Mouse (Mus musculus) heart, postnatal 0 days (tissue): Measurements from ENCODE around the gene Parl. TPM values are rescaled to one million over a fixed set of nuclear protein-coding genes. Genes with fewer than 3 reads are reported as not detected.

Source experiments
- ATAC-seq: fragments of 200-750 bp; cut with Nextera tagmentation; 2 replicates; pipeline ENCODE4 v1.8.0; 2017; ENCODE audit warnings: low read depth, moderate number of reproducible peaks, moderate library complexity; ENCODE audit not compliant: insufficient read depth
- DNase-seq: peaks from one replicate; pipeline ENCODE4 v3.0.0-alpha.2; 2016; ENCODE audit warnings: low spot score
- H3K27ac ChIP-seq: fragments of 300-500 bp; sonication (generic); 2 replicates; pipeline ENCODE4 v1.5.1; 2014; ENCODE audit warnings: low read depth, mild to moderate bottlenecking
- H3K27me3 ChIP-seq: fragments of 300-500 bp; sonication (generic); 2 replicates; pipeline ENCODE4 v1.6.1; 2014; ENCODE audit warnings: low read length, mixed read lengths; ENCODE audit not compliant: control insufficient read depth, insufficient read depth
- H3K36me3 ChIP-seq: fragments of 300-500 bp; sonication (generic); replicated peaks from 2 replicates; pipeline ENCODE4 v1.6.1; 2014; ENCODE audit warnings: low read length, mixed read lengths; ENCODE audit not compliant: control insufficient read depth, insufficient read depth
- H3K4me1 ChIP-seq: fragments of 300-500 bp; sonication (generic); 2 replicates; pipeline ENCODE4 v1.6.1; 2014; ENCODE audit warnings: antibody characterized with exemption; ENCODE audit not compliant: control insufficient read depth, insufficient read depth
- H3K4me2 ChIP-seq: fragments of 300-500 bp; sonication (generic); 2 replicates; pipeline ENCODE4 v1.6.1; 2014; ENCODE audit warnings: low read depth, mild to moderate bottlenecking, low read length, moderate library complexity
- H3K4me3 ChIP-seq: fragments of 300-500 bp; sonication (generic); 2 replicates; pipeline ENCODE4 v1.5.1; 2014; ENCODE audit warnings: low read depth, low read length
- H3K9ac ChIP-seq: fragments of 300-500 bp; sonication (generic); replicated peaks from 2 replicates; pipeline ENCODE4 v1.6.1; 2014; ENCODE audit warnings: low read depth, low read length, mixed read lengths
- H3K9me3 ChIP-seq: fragments of 300-500 bp; sonication (generic); replicated peaks from 2 replicates; pipeline ENCODE4 v1.6.1; 2016; ENCODE audit warnings: low read length; ENCODE audit not compliant: control insufficient read depth
- CTCF ChIP-seq: IDR thresholded peaks from 2 replicates; pipeline ENCODE4 v1.5.1; 2016; ENCODE audit warnings: antibody characterized with exemption, control low read depth, low read depth
- EP300 ChIP-seq: IDR thresholded peaks from 2 replicates; pipeline ENCODE4 v1.6.1; 2016; ENCODE audit warnings: antibody characterized with exemption, low read depth
- WGBS: fragments of 180-500 bp; shearing (Covaris S2); extraction: QIAGEN DNeasy Blood & Tissue Kit; methylation state at CpG from one replicate; pipeline ENCODE4 v1.1.7; 2014; 5-methylcytosine and 5-hydroxymethylcytosine counted together
- polyA plus RNA-seq: library from polyadenylated mRNA; unstranded; fragments of >200 nt; fragmentation: Nextera tagmentation; extraction: Ambion mirVana; gene quantifications from 2 replicates; pipeline ENCODE4 v1.2.1, GENCODE M21; 2015
- total RNA-seq: library from RNA; depleted of rRNA; stranded (reverse); fragments of >200 nt; gene quantifications from 2 replicates; pipeline ENCODE4 v1.2.3, GENCODE M21; 2014; ENCODE audit warnings: low replicate concordance; rRNA removed

Parl gene
- total RNA-seq, result 46.7 and 137 TPM in 2 replicates
- polyA plus RNA-seq, result 114 and 119 TPM in 2 replicates

DNA sequence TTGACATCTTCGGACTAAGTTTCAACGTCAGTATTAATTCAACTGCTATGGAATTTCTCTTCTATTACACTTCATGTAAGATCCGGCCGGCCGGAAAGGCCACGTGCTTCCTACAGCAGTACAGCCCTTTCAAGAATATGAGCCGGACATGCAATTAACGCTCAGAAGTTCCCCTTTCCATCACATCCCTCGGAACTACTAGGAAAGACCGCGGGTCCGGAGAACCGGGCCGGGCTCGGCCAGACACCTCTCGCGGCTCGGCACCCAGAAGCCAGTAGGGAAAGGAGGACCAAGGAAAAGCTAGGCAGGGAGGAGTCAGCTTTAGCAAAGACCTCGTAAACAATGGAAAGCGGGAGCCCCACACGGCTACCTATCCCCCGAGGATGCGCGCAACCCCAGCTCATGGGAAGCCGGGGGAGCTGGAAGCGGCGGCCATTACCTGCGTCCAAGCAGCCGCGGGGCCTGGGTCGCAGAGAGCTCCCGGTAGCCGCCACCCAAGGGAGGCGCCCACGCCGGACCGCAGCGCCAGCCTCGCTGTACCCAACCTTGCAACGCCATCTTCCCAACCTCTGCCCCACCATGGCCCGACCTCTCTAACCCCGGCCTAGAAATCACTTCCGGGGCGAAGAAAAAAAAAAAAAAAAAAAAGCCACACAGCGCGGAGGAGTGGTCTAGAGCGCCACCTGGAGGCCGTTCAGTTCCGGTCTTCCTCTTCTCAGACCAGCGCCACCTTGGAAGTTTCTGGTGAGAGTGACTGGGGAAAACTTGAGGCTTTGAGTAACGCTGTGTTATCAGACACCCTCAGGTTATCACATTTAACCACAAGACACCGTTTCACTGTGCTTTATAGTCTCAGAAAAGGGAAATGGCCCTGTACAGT, at the start of gene Parl:
TSS of gene Parl (minus strand) at position 618 of the 880 bp plus-strand sequence.
- H3K9ac ChIP-seq, result peak within 1 kb of the TSS; percentile 78
- peak within 1 kb of the TSS; percentile 71 for H3K4me2 ChIP-seq
- peaks cover 7% of the 10 kb centered on the region for H3K36me3 ChIP-seq
- TF ChIP-seq EP300 (peak; percentile 29; the same call in 1 of the 2 replicates), CTCF (peak; percentile 89)
- peak; percentile 84 for DNase-seq
- H3K9me3 ChIP-seq, result no peaks in the 10 kb centered on the region
- peak within 1 kb of the TSS; percentile 79 for H3K27ac ChIP-seq
- WGBS, result under 1% methylated on average over 48 of the region's 52 CpGs
- ATAC-seq, result peak; percentile 93
- H3K4me3 ChIP-seq, result peak within 1 kb of the TSS; percentile 82
- peaks cover 17% of the 10 kb centered on the region for H3K4me1 ChIP-seq
- no peaks in the 10 kb centered on the region for H3K27me3 ChIP-seq

DNA sequence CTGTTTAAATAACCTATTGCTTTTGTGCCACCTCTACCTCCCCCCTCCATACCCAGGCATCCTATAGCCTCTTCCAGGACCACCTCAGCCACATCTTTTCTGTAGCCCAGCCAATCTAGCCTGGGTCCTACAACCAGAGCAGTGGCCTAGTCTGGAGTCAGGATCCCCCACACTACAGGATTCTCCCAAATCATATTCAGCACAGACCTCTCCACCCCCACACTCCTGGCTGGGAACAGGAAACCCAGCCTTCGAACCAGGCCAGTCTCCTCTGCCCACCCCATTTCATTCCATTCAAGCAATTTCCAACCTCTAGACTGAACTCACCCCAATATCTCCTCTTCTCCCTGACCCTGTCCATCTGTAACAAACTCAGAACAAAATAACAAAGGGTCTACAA, 43.3 kb upstream of the Parl start:
- no peak for ATAC-seq
- Histone ChIP-seq H3K4me1 (no peaks in the 10 kb centered on the region), H3K36me3 (peaks cover 52% of the 10 kb centered on the region), H3K27me3 (no peaks in the 10 kb centered on the region), H3K27ac (no peak overlapping the region), H3K4me3 (no peak overlapping the region), H3K9ac (no peak overlapping the region), H3K4me2 (no peak overlapping the region), H3K9me3 (no peaks in the 10 kb centered on the region)
- no peak for DNase-seq
- 57% methylated on average over 1 of the region's 1 CpGs for WGBS
- no peak for TF ChIP-seq EP300

DNA sequence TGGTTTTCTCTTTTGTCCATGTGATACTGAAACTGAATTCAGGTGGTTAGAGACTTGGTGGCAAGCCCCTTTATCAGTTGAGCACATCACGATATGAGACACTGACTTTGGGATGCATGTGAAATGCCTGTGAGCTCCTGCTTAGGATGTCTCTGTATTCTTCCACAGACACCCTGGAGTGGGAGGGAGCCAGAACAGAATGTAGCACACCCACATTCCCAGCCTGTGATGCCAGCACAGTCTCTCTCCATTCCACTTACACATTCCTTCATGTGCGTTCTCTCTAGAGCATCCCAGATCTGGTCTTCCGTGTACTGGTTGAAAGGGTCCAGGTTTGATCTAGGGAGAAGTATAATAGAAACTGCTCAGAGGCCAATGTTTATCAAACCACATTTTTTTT, 36.4 kb upstream of the Parl start:
- Histone ChIP-seq H3K27ac (no peak overlapping the region), H3K9ac (no peak overlapping the region), H3K4me1 (no peaks in the 10 kb centered on the region), H3K4me2 (no peak overlapping the region), H3K27me3 (no peaks in the 10 kb centered on the region), H3K9me3 (no peaks in the 10 kb centered on the region), H3K4me3 (no peak overlapping the region), H3K36me3 (peaks cover 69% of the 10 kb centered on the region)
- no peak for DNase-seq
- 68% methylated on average over 3 of the region's 3 CpGs for WGBS
- no peak for TF ChIP-seq EP300
- no peak for TF ChIP-seq CTCF
- ATAC-seq, result no peak

DNA sequence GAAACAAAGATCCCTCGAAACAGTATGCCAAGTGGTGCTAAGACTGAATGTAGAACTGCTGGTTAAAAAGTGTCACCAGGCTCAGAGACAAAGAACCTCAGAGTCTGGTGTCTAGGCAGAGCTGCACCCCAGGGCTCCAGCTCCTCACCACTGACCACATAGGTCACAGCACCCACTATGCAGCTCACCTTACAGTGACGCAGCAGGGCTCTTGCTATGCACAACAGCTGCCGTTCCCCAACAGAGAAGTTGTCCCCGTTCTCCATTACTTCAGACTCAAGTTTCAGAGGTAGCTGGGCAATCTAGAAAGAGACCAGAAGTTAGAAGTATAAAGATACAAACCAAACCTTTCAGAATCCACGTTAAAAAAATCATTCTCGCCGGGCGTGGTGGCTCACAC, 32.7 kb upstream of the Parl start:
- Histone ChIP-seq H3K27me3 (no peaks in the 10 kb centered on the region), H3K4me3 (no peak overlapping the region), H3K9ac (no peak overlapping the region), H3K27ac (no peak overlapping the region), H3K4me2 (no peak overlapping the region), H3K4me1 (no peaks in the 10 kb centered on the region), H3K36me3 (peaks cover 69% of the 10 kb centered on the region), H3K9me3 (no peaks in the 10 kb centered on the region)
- TF ChIP-seq CTCF (no peak), EP300 (no peak)
- ATAC-seq (no peak), DNase-seq (no peak)
- WGBS, result 92% methylated on average over 8 of the region's 8 CpGs

DNA sequence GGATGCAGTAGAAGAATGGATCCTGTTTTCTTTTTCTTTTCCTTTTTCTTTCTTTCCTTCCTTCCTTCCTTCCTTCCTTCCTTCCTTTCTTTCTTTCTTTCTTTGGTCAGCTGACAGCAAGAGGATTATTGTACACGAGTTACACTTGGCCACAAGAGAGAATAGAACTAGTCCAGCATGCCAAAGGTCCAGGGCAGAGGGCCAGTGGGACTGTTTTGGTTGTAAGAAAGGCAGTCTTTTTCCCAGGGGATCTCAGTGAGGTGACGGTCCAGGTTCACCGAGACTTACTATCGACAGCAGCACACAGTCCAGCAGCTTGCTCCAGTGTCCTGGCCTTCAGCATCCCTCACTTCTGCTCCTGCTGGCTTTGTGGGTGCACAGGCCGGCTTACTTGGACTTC, 26.1 kb upstream of the Parl start:
- H3K4me3 ChIP-seq, result no peak overlapping the region
- no peaks in the 10 kb centered on the region; the same call in 1 of the 2 replicates for H3K4me1 ChIP-seq
- H3K27ac ChIP-seq, result no peak overlapping the region
- no peaks in the 10 kb centered on the region for H3K9me3 ChIP-seq
- H3K36me3 ChIP-seq, result peaks cover 27% of the 10 kb centered on the region
- 75% methylated on average over 5 of the region's 5 CpGs for WGBS
- no peak for TF ChIP-seq EP300
- TF ChIP-seq CTCF, result no peak
- H3K27me3 ChIP-seq, result no peaks in the 10 kb centered on the region
- DNase-seq (no peak), ATAC-seq (no peak)
- H3K4me2 ChIP-seq, result no peak overlapping the region
- no peak overlapping the region for H3K9ac ChIP-seq
